Mouse (Mus musculus) liver, embryonic 15.5 days (tissue): ENCODE measurements around the gene Nppa. TPM values are rescaled to one million over a fixed set of nuclear protein-coding genes. Genes with fewer than 3 reads are reported as not detected.
"Not testable (repeated sequence)": the region's sequence is repeated elsewhere in the genome, so short reads cannot be mapped to it uniquely, and the experiment has no call there.

ENCODE experiments used
- ATAC-seq: fragments of 200-750 bp; cut with Nextera tagmentation; 2 replicates; pipeline ENCODE4 v1.8.0; 2017; ENCODE audit warnings: moderate number of reproducible peaks, mild to moderate bottlenecking, moderate library complexity; ENCODE audit not compliant: insufficient read depth
- H3K27ac ChIP-seq: fragments of 300-500 bp; sonication (generic); replicated peaks from 2 replicates; pipeline ENCODE4 v1.5.1; 2015; ENCODE audit warnings: mild to moderate bottlenecking, inconsistent platforms
- H3K27me3 ChIP-seq: fragments of 300-500 bp; sonication (generic); 2 replicates; pipeline ENCODE4 v1.6.1; 2015; ENCODE audit warnings: mild to moderate bottlenecking, inconsistent platforms
- H3K36me3 ChIP-seq: fragments of 300-500 bp; sonication (generic); replicated peaks from 2 replicates; pipeline ENCODE4 v1.6.1; 2015; ENCODE audit warnings: moderate library complexity, mild to moderate bottlenecking, inconsistent platforms
- H3K4me1 ChIP-seq: fragments of 300-500 bp; sonication (generic); replicated peaks from 2 replicates; pipeline ENCODE4 v1.6.1; 2015; ENCODE audit warnings: inconsistent platforms
- H3K4me2 ChIP-seq: fragments of 300-500 bp; sonication (generic); 2 replicates; pipeline ENCODE4 v1.6.1; 2015; ENCODE audit warnings: moderate library complexity, mild to moderate bottlenecking, inconsistent platforms
- H3K4me3 ChIP-seq: fragments of 300-500 bp; sonication (generic); replicated peaks from 2 replicates; pipeline ENCODE4 v1.5.1; 2015; ENCODE audit warnings: mild to moderate bottlenecking, inconsistent platforms
- H3K9ac ChIP-seq: fragments of 300-500 bp; sonication (generic); 2 replicates; pipeline ENCODE4 v1.6.1; 2015; ENCODE audit warnings: moderate library complexity, mild to moderate bottlenecking, inconsistent platforms
- H3K9me3 ChIP-seq: fragments of 300-500 bp; sonication (generic); replicated peaks from 2 replicates; pipeline ENCODE4 v1.6.1; 2016; ENCODE audit warnings: inconsistent platforms
- WGBS: fragments of 180-500 bp; shearing (Covaris S2); methylation state at CpG from one replicate; pipeline ENCODE4 v1.1.7; 2015; ENCODE audit warnings: mixed read lengths; ENCODE audit not compliant: insufficient replicate concordance; 5-methylcytosine and 5-hydroxymethylcytosine counted together
- polyA plus RNA-seq: library from polyadenylated mRNA; unstranded; fragments of >200 nt; fragmentation: Nextera tagmentation; extraction: Ambion mirVana; gene quantifications from 2 replicates; pipeline ENCODE4 v1.2.1, GENCODE M21; 2015

Gene Nppa
- polyA plus RNA-seq, 1 experiment from 2014 or later = 1.3 TPM

DNA sequence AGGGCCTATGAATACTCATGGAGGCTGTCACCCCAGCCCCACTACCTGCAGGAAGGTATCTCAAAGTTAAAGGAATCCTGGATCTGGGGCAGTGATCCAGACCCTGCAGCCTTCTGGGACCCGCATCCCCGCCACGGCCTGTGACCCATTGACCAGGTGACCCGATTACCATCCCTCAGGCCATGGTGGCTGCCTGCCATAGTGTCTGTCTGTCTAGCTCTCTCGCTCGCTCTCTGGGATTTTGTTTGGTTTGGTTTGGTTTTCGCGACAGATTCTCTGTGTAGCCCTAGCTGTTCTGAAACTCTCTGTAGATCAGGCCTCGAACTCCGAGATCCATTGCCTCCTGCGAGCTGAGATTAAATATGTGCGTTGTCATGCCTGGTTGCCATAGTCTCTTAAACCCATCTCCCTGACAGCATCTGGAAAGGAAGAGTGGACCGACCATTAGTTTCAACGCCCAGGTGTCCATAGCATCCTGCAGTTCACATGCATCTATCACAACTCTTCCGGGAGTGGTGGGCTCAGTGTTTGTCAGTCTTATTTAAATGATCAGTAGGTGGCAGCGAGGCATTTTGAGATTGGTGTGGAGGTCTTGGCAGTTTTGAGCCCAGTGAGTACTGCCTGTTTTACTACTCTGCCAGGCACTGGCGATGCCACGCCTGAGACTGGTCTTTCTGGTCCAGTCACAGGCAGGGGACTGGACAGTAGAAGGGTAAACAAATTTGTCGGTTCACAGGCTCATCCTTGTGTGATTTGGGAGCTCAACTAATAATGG lies 38.9 kb downstream of the Nppa start:
- ATAC-seq = peak; percentile 20

DNA sequence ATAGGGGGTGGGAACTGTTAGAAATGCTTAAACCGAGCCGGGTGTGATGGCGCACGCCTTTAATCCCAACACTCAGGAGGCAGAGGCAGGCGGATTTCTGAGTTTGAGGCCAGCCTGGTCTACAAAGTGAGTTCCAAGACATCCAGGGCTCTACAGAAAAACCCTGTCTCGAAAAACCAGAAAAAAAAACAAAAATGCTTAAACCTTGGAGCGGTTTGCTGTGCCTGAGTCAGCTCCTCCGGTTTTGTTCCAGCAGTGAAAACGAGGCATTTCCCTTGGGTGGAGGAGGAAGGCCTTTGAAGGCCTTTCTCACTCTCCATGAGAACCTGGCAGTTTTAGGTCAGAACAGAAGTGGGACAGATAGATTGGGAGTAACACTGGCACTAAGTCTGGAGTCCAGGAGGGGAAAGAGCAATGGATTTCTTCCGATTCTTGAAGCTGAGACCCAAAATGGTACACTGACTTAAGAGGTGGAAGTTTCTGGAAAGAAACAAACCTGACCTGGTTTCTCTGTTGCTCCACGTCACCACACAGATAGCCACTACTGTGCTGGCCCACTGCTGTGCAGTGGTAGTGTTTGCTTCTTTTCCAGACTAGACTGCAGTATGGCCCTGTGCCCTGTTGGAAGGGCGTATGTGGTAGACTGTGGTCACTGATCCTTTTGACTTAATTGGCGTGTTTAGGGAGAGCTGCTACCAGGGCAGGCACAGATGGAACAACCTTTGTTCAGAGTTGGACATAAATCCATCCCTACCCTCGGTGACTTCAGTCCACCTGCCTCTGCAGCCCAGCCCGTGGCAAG lies 39.7 kb downstream of the Nppa start:
- 59% methylated on average over 15 of the region's 15 CpGs for WGBS
- peak overlapping the region; percentile 82 for H3K9ac ChIP-seq

More for the DNA sequence above, 38.9 kb downstream of the Nppa start:
- H3K36me3 ChIP-seq = peaks cover 22% of the 10 kb centered on the region
- peak overlapping the region; percentile 88 for H3K4me2 ChIP-seq
- H3K9ac ChIP-seq = peak overlapping the region; percentile 82
- no peaks in the 10 kb centered on the region for H3K9me3 ChIP-seq
- H3K4me3 ChIP-seq = peak overlapping the region; percentile 85
- H3K27ac ChIP-seq = peak overlapping the region; percentile 96
- 18% methylated on average over 19 of the region's 19 CpGs for WGBS
- H3K4me1 ChIP-seq = peaks cover 64% of the 10 kb centered on the region
- H3K27me3 ChIP-seq = no peaks in the 10 kb centered on the region

DNA sequence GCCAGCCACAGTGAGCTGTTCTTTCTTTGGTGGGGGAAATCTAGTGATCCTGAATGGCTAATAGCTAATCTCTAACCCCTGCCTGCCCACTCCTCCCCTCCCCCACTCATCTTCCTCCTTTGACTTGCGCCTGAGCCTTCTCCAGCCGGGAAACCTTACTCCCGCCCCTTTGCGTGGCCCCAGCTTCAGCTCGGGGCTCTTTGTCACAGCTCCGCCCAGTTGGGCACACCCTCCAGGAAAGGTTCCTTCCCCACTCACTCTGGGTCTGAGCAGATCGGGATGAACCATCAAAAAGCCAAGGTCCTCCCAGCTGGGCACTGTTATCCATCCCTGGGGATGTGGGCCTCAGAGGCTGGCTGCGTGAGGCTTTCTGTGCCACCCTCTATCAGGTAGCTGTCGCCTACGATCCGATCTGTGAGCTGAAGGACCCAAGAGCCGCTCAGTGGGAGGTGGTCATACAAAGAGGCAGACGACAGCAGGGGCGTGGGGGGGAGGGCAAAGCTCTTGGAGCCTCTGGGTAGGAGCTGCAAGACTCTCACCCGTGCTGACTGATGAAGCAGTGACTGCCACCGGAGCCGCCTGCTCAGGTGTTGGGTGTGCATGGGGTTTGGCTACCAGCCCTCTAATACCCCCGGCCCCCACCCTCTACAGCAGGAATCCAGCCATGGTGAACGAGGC lies 40.5 kb downstream of the Nppa start:
- Histone ChIP-seq H3K9ac (peak overlapping the region; percentile 82), H3K27ac (peak overlapping the region; percentile 96), H3K4me3 (peak overlapping the region; percentile 85), H3K27me3 (no peaks in the 10 kb centered on the region), H3K4me2 (peak overlapping the region; percentile 88), H3K9me3 (no peaks in the 10 kb centered on the region), H3K4me1 (peaks cover 81% of the 10 kb centered on the region), H3K36me3 (peaks cover 34% of the 10 kb centered on the region)
- ATAC-seq = peak; percentile 29
- WGBS = 2% methylated on average over 19 of the region's 19 CpGs

More for the DNA sequence above, 39.7 kb downstream of the Nppa start:
- H3K36me3 ChIP-seq = peaks cover 30% of the 10 kb centered on the region
- H3K4me3 ChIP-seq = peak overlapping the region; percentile 85
- no peak for ATAC-seq
- H3K27ac ChIP-seq = peak overlapping the region; percentile 96
- H3K27me3 ChIP-seq = no peaks in the 10 kb centered on the region
- no peaks in the 10 kb centered on the region for H3K9me3 ChIP-seq
- peak overlapping the region; percentile 88 for H3K4me2 ChIP-seq
- peaks cover 72% of the 10 kb centered on the region for H3K4me1 ChIP-seq

DNA sequence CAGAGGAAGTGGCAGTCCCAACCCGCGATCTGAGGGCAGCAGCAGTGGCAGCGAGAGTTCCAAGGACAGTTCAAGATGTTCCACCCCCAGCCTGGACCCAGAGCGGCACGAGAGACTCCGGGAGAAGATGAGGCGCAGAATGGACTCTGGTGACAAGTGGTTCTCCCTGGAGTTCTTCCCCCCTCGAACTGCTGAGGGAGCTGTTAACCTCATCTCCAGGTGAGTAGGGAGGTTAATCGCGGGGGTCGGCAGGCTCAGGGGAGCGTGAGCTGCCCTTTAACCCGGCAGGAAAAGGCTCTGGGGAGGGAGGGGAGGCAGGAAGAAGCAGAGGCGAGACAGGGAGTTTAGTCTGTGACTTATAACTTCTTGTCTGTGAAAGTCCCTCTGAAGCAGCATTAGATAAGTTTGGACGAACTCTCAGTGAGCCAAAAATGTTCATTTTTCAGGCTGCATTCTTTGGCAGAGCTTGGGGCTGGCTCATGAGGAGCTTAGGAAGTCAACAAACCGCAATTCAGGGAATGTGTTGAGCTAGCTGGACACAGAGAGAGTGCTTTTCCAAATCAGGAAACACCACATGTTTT lies 41.2 kb downstream of the Nppa start:
- Histone ChIP-seq H3K9me3 (no peaks in the 10 kb centered on the region), H3K36me3 (peaks cover 34% of the 10 kb centered on the region), H3K9ac (peak overlapping the region; percentile 82), H3K4me3 (peak overlapping the region; percentile 85), H3K27ac (peak overlapping the region; percentile 96), H3K27me3 (no peaks in the 10 kb centered on the region), H3K4me2 (peak overlapping the region; percentile 88), H3K4me1 (peaks cover 87% of the 10 kb centered on the region)
- ATAC-seq = no peak
- WGBS = 12% methylated on average over 16 of the region's 16 CpGs

DNA sequence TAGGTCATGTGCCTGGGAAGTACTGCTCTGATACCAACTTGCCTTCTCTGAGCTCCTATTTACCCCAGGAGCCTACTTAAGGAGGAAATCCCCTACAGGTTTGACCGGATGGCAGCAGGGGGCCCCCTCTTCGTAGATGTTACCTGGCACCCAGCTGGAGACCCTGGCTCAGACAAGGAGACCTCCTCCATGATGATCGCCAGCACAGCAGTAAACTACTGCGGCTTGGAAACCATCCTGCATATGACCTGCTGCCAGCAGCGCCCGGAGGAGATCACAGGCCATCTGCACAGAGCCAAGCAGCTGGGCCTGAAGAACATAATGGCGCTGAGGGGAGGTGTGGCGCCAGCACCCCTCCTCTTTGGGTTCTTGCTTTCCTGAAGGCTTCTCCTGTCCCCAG lies 42.8 kb downstream of the Nppa start:
- H3K27ac ChIP-seq, H3K9ac ChIP-seq, H3K9me3 ChIP-seq, H3K4me3 ChIP-seq, H3K27me3 ChIP-seq, ATAC-seq: not testable (repeated sequence)
- peaks cover 43% of the 10 kb centered on the region for H3K36me3 ChIP-seq
- peaks cover 91% of the 10 kb centered on the region for H3K4me1 ChIP-seq
- WGBS = 79% methylated on average over 7 of the region's 8 CpGs
- H3K4me2 ChIP-seq = peak overlapping the region; percentile 88; the same call in 1 of the 2 replicates

DNA sequence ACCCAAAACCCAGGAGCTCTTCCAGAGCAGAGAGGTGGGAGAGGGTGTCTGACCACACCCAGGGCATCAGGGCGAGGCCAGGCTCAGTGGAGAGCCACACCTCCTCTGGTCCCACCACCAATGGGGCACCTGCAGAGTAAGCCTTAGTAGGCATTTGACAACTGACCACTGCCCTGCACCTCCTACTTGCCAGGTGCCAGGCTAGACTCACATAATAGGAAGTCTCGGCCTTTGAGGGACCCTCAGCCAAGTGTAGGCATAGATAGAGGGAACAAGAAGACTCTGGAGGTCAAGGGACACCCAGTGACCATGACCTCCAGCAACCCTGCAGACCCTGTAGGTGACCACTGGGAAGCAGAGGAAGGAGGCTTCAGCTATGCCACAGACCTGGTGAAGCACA lies 43.6 kb downstream of the Nppa start:
- no peak overlapping the region for H3K4me3 ChIP-seq
- H3K27ac ChIP-seq = peak overlapping the region; percentile 88; the same call in 1 of the 2 replicates
- ATAC-seq = no peak
- H3K9me3 ChIP-seq = no peaks in the 10 kb centered on the region
- H3K9ac ChIP-seq = peak overlapping the region; percentile 11; the same call in 1 of the 2 replicates
- H3K4me2 ChIP-seq = peak overlapping the region; percentile 46
- H3K27me3 ChIP-seq = no peaks in the 10 kb centered on the region
- WGBS = 53% methylated on average over 2 of the region's 2 CpGs
- H3K4me1 ChIP-seq = peaks cover 97% of the 10 kb centered on the region
- H3K36me3 ChIP-seq = peaks cover 51% of the 10 kb centered on the region

DNA sequence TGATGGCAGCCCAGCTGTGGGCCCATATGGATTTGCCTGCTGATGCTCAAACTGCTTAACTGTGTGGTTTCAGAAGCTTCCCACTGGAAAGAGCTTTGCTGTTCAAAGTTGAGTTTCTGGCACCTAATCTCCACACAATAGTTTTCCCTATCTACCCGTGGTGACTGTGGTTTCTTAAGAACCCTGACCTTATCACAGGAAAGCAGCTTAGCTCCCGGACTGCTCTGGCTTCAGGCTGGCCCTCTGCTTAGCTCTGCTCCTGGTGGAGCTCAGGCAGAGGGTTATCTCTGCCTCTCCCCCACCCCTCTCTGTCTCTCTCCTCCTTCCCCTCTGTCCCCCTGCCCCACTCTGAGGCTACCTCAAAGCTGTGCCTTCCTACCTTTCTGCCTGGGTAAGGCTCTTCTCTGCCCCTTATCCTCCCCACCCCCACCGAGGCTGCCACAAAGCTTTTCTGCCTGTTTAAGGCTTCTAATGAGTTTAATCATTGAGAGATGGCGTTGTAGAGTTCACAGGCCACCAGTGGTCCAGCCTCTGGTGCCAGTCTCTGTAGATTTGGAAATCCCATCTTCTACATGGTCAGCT lies 46.0 kb downstream of the Nppa start:
- peak; percentile 89 for ATAC-seq
- Histone ChIP-seq H3K36me3 (peaks cover 75% of the 10 kb centered on the region), H3K27me3 (no peaks in the 10 kb centered on the region), H3K9ac (peak overlapping the region; percentile 7), H3K4me3 (no peak overlapping the region), H3K4me1 (peaks cover 81% of the 10 kb centered on the region), H3K9me3 (no peaks in the 10 kb centered on the region), H3K27ac (peak overlapping the region; percentile 88), H3K4me2 (peak overlapping the region; percentile 56)
- 14% methylated on average over 4 of the region's 4 CpGs for whole genome bisulfite sequencing

DNA sequence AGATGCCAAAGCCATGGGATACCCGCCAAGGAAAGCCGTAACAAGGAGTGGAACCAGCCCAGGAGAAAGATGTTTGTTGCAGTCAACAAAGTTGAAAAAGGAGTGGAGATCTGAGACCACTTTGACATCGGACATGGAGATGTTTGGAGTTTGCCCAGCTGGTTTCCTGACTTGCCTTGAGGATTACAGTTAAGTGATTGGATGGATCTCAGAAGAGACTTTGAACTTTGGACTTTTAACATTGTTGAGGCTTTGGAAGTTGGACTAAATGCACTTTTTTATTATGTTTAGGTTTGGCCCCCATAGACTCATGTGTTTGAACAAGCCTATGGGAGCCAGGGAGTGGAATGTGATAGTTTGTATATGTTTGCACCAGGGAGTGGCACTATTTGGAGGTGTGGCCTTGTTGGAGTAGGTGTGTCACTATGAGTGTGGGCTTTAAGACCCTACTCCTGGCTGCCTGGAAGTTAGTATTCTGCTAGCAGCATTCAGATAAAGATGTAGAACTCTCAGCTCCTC lies 49.9 kb downstream of the Nppa start:
- H3K9me3 ChIP-seq, ATAC-seq, H3K4me3 ChIP-seq, H3K4me2 ChIP-seq, H3K27me3 ChIP-seq, H3K9ac ChIP-seq, H3K27ac ChIP-seq: not testable (repeated sequence)
- 85% methylated on average over 3 of the region's 3 CpGs for WGBS
- Histone ChIP-seq H3K36me3 (peaks cover 84% of the 10 kb centered on the region), H3K4me1 (peaks cover 45% of the 10 kb centered on the region)

DNA sequence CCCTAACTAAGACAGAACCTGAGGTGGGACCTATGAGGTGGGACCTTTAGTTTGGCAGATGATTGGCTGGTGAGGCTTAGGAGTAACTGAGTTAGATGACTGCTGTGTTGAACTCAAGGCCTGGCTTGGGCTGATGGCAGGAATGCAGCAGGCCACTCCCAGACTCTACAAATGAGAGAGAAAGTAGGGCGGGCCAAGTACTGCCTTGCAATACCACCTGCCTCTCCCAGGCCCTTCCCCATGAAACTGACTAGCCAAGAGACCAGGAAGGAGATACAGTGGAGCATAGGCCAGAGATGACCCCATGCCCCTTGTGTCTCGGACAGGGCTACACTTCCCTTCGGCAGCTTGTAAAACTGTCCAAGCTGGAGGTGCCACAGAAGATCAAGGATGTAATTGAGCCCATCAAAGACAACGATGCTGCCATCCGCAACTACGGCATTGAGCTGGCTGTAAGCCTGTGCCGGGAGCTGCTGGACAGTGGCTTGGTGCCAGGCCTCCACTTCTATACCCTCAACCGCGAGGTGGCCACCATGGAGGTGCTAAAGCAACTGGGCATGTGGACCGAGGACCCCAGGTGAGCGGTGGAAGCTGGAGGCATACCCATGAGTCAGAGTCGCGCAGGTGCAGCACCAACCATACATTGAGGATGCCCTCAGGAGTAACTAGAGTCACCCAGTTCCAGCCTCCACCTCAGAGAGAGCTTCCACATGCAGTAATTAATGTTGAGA lies 50.7 kb downstream of the Nppa start:
- Histone ChIP-seq H3K27me3 (no peaks in the 10 kb centered on the region), H3K9me3 (no peaks in the 10 kb centered on the region), H3K27ac (no peak overlapping the region), H3K4me3 (no peak overlapping the region), H3K36me3 (peaks cover 88% of the 10 kb centered on the region), H3K4me2 (no peak overlapping the region), H3K9ac (no peak overlapping the region), H3K4me1 (peaks cover 37% of the 10 kb centered on the region)
- ATAC-seq = no peak
- 87% methylated on average over 13 of the region's 13 CpGs for WGBS
